Mouse (Mus musculus) liver, postnatal 0 days (tissue): ENCODE results near the gene Mthfd1l.
A peak's percentile ranks its signal among the peaks of the same experiment; 100 is the strongest.

Experiments used
- CTCF ChIP-seq: sonication (generic); IDR thresholded peaks from 2 replicates; pipeline ENCODE4 v1.5.1; 2016; ENCODE audit warnings: antibody characterized with exemption, low read depth
- EP300 ChIP-seq: IDR thresholded peaks from 2 replicates; pipeline ENCODE4 v1.6.1; 2016; ENCODE audit warnings: antibody characterized with exemption, low read depth, mild to moderate bottlenecking

- TF ChIP-seq CTCF (0 out of 2 replicates have a peak, but pooled peaks have one; percentile 19), EP300 (peak; percentile 25; the same call in 1 of the 2 replicates)
Observed at GRCm38 (mm10) chr10:4105676-4106528, 133.0 kb downstream of the Mthfd1l start.
